In the genomic region with DNA sequence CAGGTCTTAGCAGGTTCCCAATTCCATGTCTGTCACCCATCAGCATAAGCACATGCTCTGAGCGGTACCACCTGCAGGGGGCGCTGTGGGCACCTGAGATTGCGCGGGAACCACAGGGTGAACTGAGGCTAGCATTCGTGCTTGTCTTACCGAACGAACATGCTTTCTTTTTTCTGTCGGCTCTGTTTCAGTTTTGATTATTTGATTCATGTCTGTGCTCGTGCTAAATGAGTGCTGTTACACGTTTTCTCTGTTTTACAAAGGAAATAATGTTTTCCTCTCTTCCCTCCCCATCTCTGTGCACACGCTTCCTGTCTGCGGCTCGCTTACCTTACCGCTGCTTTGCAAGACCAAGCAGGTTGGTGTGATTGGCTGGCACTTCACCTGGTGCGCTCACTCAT, we compare ENCODE assay signal across 9 mouse cellular contexts. TPM values are rescaled to one million over a fixed set of nuclear protein-coding genes. Genes with fewer than 3 reads are reported as not detected.
DNase-seq lines count a peak whose midpoint lies in the region; ATAC-seq and TF ChIP-seq lines count a peak whose summit lies in the region.
"Had no signal": no experiment of that assay in that cellular context is flagged by ENCODE, and none has a peak within 500 bp of the region (broad histone marks: within the 10 kb centered on the region; RNA-seq: fewer than 3 reads in every experiment).

No protein-coding gene starts in this region.

- peaks cover 86% of the 10 kb centered on the region for H3K36me3 ChIP-seq in midbrain, embryonic 14.5 days (ENCODE audit: control insufficient read depth, insufficient read depth, low read length)
- peaks cover 66% of the 10 kb centered on the region for H3K36me3 ChIP-seq in midbrain, embryonic 15.5 days (replicated peaks)
- H3K36me3 ChIP-seq in heart, postnatal 0 days (replicated peaks; ENCODE audit: control insufficient read depth, insufficient read depth, low read length) = peaks cover 65% of the 10 kb centered on the region
- H3K36me3 ChIP-seq in lung, embryonic 14.5 days (ENCODE audit: insufficient read depth) = peaks cover 51% of the 10 kb centered on the region

- no peak overlapping the region for H3K9ac ChIP-seq in midbrain, embryonic 14.5 days (replicated peaks; ENCODE audit: low read length)
- H3K9ac ChIP-seq in midbrain, embryonic 15.5 days = no peak overlapping the region
- H3K9ac ChIP-seq in heart, postnatal 0 days (replicated peaks; ENCODE audit: low read depth, low read length) = no peak overlapping the region
- no peak overlapping the region for H3K9ac ChIP-seq in lung, embryonic 14.5 days

- H3K4me2 ChIP-seq in midbrain, embryonic 14.5 days (ENCODE audit: low read length) = no peak overlapping the region
- H3K4me2 ChIP-seq in midbrain, embryonic 15.5 days = no peak overlapping the region
- H3K4me2 ChIP-seq in heart, postnatal 0 days (ENCODE audit: low read depth, low read length) = no peak overlapping the region
- no peak overlapping the region for H3K4me2 ChIP-seq in lung, embryonic 14.5 days

- WGBS in midbrain, embryonic 14.5 days = 43% methylated on average over 15 of the region's 15 CpGs
- 46% methylated on average over 15 of the region's 15 CpGs for WGBS in midbrain, embryonic 15.5 days
- WGBS in heart, postnatal 0 days = 41% methylated on average over 15 of the region's 15 CpGs
- 41% methylated on average over 15 of the region's 15 CpGs for WGBS in lung, embryonic 14.5 days

- H3K9me3 ChIP-seq in midbrain, embryonic 14.5 days (ENCODE audit: control insufficient read depth, low read length) = no peaks in the 10 kb centered on the region
- no peaks in the 10 kb centered on the region for H3K9me3 ChIP-seq in midbrain, embryonic 15.5 days
- no peaks in the 10 kb centered on the region for H3K9me3 ChIP-seq in heart, postnatal 0 days (replicated peaks; ENCODE audit: control insufficient read depth, low read length)
- H3K9me3 ChIP-seq in lung, embryonic 14.5 days (ENCODE audit: low read depth, low read length) = no peaks in the 10 kb centered on the region

- TF ChIP-seq CTCF in heart, postnatal 0 days (IDR thresholded peaks at IDR 0.05; ENCODE audit: low read depth) = peak; percentile 50
- peak; percentile 73 for TF ChIP-seq CTCF in lung, embryonic 14.5 days (IDR thresholded peaks at IDR 0.05; ENCODE audit: low read depth)

- DNase-seq in cerebellum, postnatal 10 days = peak; percentile 67 to 75
- peak; percentile 53 for DNase-seq in midbrain, embryonic 14.5 days
- DNase-seq in c-Kit-positive CD71-negative TER-119-negative erythroid progenitor cells, embryonic 14.5 days (ENCODE audit: low read depth) = peak; percentile 70
- DNase-seq in heart, postnatal 0 days (ENCODE audit: low spot score) = no peak
- DNase-seq in lung, embryonic 14.5 days = peak; percentile 69
- DNase-seq in spleen, postnatal 4 days (ENCODE audit: low spot score in 2 of 2) = peak; percentile 79 to 93

- no peaks in the 10 kb centered on the region for H3K27me3 ChIP-seq in midbrain, embryonic 14.5 days (ENCODE audit: control insufficient read depth, insufficient read depth, low read length)
- no peaks in the 10 kb centered on the region for H3K27me3 ChIP-seq in midbrain, embryonic 15.5 days (replicated peaks)
- no peaks in the 10 kb centered on the region for H3K27me3 ChIP-seq in heart, postnatal 0 days (ENCODE audit: control insufficient read depth, insufficient read depth, low read length)
- H3K27me3 ChIP-seq in lung, embryonic 14.5 days (ENCODE audit: insufficient read depth, low read length) = no peaks in the 10 kb centered on the region

- no peak overlapping the region for H3K27ac ChIP-seq in midbrain, embryonic 14.5 days (replicated peaks; ENCODE audit: low read depth, low read length)
- H3K27ac ChIP-seq in midbrain, embryonic 15.5 days = no peak overlapping the region
- no peak overlapping the region for H3K27ac ChIP-seq in heart, postnatal 0 days (ENCODE audit: low read depth)
- H3K27ac ChIP-seq in lung, embryonic 14.5 days (ENCODE audit: low read depth) = no peak overlapping the region

- no peak for TF ChIP-seq EP300 in heart, postnatal 0 days (IDR thresholded peaks at IDR 0.05; ENCODE audit: low read depth)

- no peaks in the 10 kb centered on the region for H3K4me1 ChIP-seq in midbrain, embryonic 14.5 days (ENCODE audit: control insufficient read depth, insufficient read depth, low read length)
- H3K4me1 ChIP-seq in midbrain, embryonic 15.5 days = no peaks in the 10 kb centered on the region
- H3K4me1 ChIP-seq in heart, postnatal 0 days (ENCODE audit: control insufficient read depth, insufficient read depth) = no peaks in the 10 kb centered on the region
- H3K4me1 ChIP-seq in lung, embryonic 14.5 days (ENCODE audit: insufficient read depth) = no peaks in the 10 kb centered on the region

- ATAC-seq in cerebellum, adult (ENCODE audit: insufficient number of reproducible peaks, low FRiP score, low TSS enrichment) = no peak
- ATAC-seq in midbrain, embryonic 14.5 days (ENCODE audit: low FRiP score, low TSS enrichment) = no peak
- ATAC-seq in midbrain, embryonic 15.5 days (replicated peaks) = no peak
- ATAC-seq in heart, postnatal 0 days (ENCODE audit: insufficient read depth, low read depth) = no peak
- no peak for ATAC-seq in lung, embryonic 14.5 days (ENCODE audit: insufficient read depth)

- no peak overlapping the region for H3K4me3 ChIP-seq in midbrain, embryonic 14.5 days (replicated peaks; ENCODE audit: low read depth, low read length)
- no peak overlapping the region for H3K4me3 ChIP-seq in midbrain, embryonic 15.5 days
- H3K4me3 ChIP-seq in heart, postnatal 0 days (ENCODE audit: low read depth, low read length) = no peak overlapping the region
- no peak overlapping the region for H3K4me3 ChIP-seq in lung, embryonic 14.5 days (ENCODE audit: low read depth, low read length)

RNA-seq across cellular contexts. Expression of gene Kif3a, which starts 23.2 kb away (rescaled TPM):
- 301 and 306 TPM in 2 replicates for polyA plus RNA-seq in midbrain, embryonic 14.5 days (2014; fragmentation: Nextera tagmentation; extraction: Ambion mirVana)
- 345 and 349 TPM in 2 replicates for polyA plus RNA-seq in midbrain, embryonic 15.5 days (2015; fragmentation: Nextera tagmentation; extraction: Ambion mirVana)
- 6.1 and 17.5 TPM in 2 replicates for total RNA-seq in heart, postnatal 0 days (2014; rRNA removed; ENCODE audit: low replicate concordance)
- polyA plus RNA-seq in heart, postnatal 0 days (2015; fragmentation: Nextera tagmentation; extraction: Ambion mirVana) = 23.7 and 24.3 TPM in 2 replicates
- polyA plus RNA-seq in lung, embryonic 14.5 days (2014; fragmentation: Nextera tagmentation; extraction: Ambion mirVana) = 67.9 and 69.7 TPM in 2 replicates

RNA-seq across cellular contexts. Expression of gene Il4, which starts 28.1 kb away (rescaled TPM):
- polyA plus RNA-seq in midbrain, embryonic 14.5 days (2014; fragmentation: Nextera tagmentation; extraction: Ambion mirVana) = 8.8 and 10.9 TPM in 2 replicates
- polyA plus RNA-seq in midbrain, embryonic 15.5 days (2015; fragmentation: Nextera tagmentation; extraction: Ambion mirVana) = 5.3 and 5.6 TPM in 2 replicates
- total RNA-seq in heart, postnatal 0 days (2014; rRNA removed; ENCODE audit: low replicate concordance) = not detected in 2 replicates
- polyA plus RNA-seq in heart, postnatal 0 days (2015; fragmentation: Nextera tagmentation; extraction: Ambion mirVana) = 0.30 TPM in 1 of 2 replicates, not detected in the other
- 1.1 and 2.1 TPM in 2 replicates for polyA plus RNA-seq in lung, embryonic 14.5 days (2014; fragmentation: Nextera tagmentation; extraction: Ambion mirVana)
- total RNA-seq: left cerebral cortex, postnatal 36 days had no signal

RNA-seq across cellular contexts. Expression of gene Il13, which starts 44.1 kb away (rescaled TPM):
- polyA plus RNA-seq in midbrain, embryonic 14.5 days (2014; fragmentation: Nextera tagmentation; extraction: Ambion mirVana) = not detected in 2 replicates
- polyA plus RNA-seq in midbrain, embryonic 15.5 days (2015; fragmentation: Nextera tagmentation; extraction: Ambion mirVana) = not detected in 2 replicates
- not detected in 2 replicates for total RNA-seq in heart, postnatal 0 days (2014; rRNA removed; ENCODE audit: low replicate concordance)
- polyA plus RNA-seq in heart, postnatal 0 days (2015; fragmentation: Nextera tagmentation; extraction: Ambion mirVana) = not detected in 2 replicates
- polyA plus RNA-seq in lung, embryonic 14.5 days (2014; fragmentation: Nextera tagmentation; extraction: Ambion mirVana) = not detected in 2 replicates
- total RNA-seq: left cerebral cortex, postnatal 36 days had no signal
